Mouse (Mus musculus) brain, embryonic 14.5 days (tissue): ENCODE results near the gene Chst12. TPM values are rescaled to one million over a fixed set of nuclear protein-coding genes. Genes with fewer than 3 reads are reported as not detected.

Source experiments
- DNase-seq: peaks from one replicate; pipeline ENCODE4 v3.0.0-alpha.2; 2011; ENCODE audit warnings: low read depth
- CTCF ChIP-seq: fragments of 200-500 bp; IDR thresholded peaks from 2 replicates; pipeline ENCODE4 v1.5.1; 2012; ENCODE audit warnings: inconsistent platforms, mild to moderate bottlenecking, moderate library complexity, borderline replicate concordance; ENCODE audit not compliant: insufficient read depth, insufficient read length; ENCODE audit errors: extremely low read depth
- POLR2A ChIP-seq: fragments of 200-500 bp; IDR thresholded peaks from 2 replicates; pipeline ENCODE4 v1.6.1; 2012; ENCODE audit warnings: mild to moderate bottlenecking, inconsistent platforms, borderline replicate concordance; ENCODE audit not compliant: poor library complexity, insufficient read depth, insufficient read length, severe bottlenecking; ENCODE audit errors: extremely low read depth
- polyA plus RNA-seq: library from polyadenylated mRNA; depleted of rRNA; stranded (reverse); fragments of >200 nt; gene quantifications from 2 replicates; pipeline ENCODE4 v1.2.3, GENCODE M21; 2012; rRNA removed

Chst12 gene
- polyA plus RNA-seq, 1 experiment, result 15.7 TPM

GRCm38 (mm10) chr5:140568321-140568970, 63.1 kb downstream of the Chst12 start:
- peak; percentile 64 for DNase-seq
- TF ChIP-seq POLR2A (no peak), CTCF (peak; percentile 89)

GRCm38 (mm10) chr5:140569032-140569595, 63.8 kb downstream of the Chst12 start:
- peak; percentile 51 for DNase-seq
- TF ChIP-seq CTCF (no peak), POLR2A (no peak)

GRCm38 (mm10) chr5:140570223-140570870, 65.0 kb downstream of the Chst12 start:
- no peak for TF ChIP-seq POLR2A
- no peak for TF ChIP-seq CTCF
- no peak for DNase-seq

- TF ChIP-seq CTCF, result no peak
- no peak for TF ChIP-seq POLR2A
- no peak for DNase-seq
Observed at GRCm38 (mm10) chr5:140571201-140571600, 65.9 kb downstream of the Chst12 start.

GRCm38 (mm10) chr5:140571673-140572072, 66.3 kb downstream of the Chst12 start:
- peak; percentile 34 for DNase-seq
- no peak for TF ChIP-seq CTCF
- no peak for TF ChIP-seq POLR2A

GRCm38 (mm10) chr5:140572611-140573010, 67.3 kb downstream of the Chst12 start:
- no peak for DNase-seq
- no peak for TF ChIP-seq CTCF
- no peak for TF ChIP-seq POLR2A

Other genes starting within 250 kb of the Chst12 start
- 29.9 and 30.0 TPM in 2 replicates for gene Mad1l1, start 184.0 kb upstream of the Chst12 start, polyA plus RNA-seq
- 17.3 and 20.1 TPM in 2 replicates for gene Nudt1, start 183.9 kb upstream of the Chst12 start, polyA plus RNA-seq
- 14.4 and 15.4 TPM in 2 replicates for gene Mrm2, start 173.7 kb upstream of the Chst12 start, polyA plus RNA-seq
- 20.6 and 30.3 TPM in 2 replicates for gene Snx8, start 116.3 kb upstream of the Chst12 start, polyA plus RNA-seq
- 92.5 and 112 TPM in 2 replicates for gene Eif3b, start 86.2 kb upstream of the Chst12 start, polyA plus RNA-seq
- gene Gm4869, start 59.9 kb upstream of the Chst12 start, polyA plus RNA-seq, result 0.10 and 0.12 TPM in 2 replicates
- 0.26 and 0.32 TPM in 2 replicates for gene Grifin, start 59.5 kb downstream of the Chst12 start, polyA plus RNA-seq
- 55.8 and 73.4 TPM in 2 replicates for gene Lfng, start 101.8 kb downstream of the Chst12 start, polyA plus RNA-seq
- gene Ttyh3, start 143.5 kb downstream of the Chst12 start, polyA plus RNA-seq, result 164 and 280 TPM in 2 replicates
- gene Iqce, start 196.8 kb downstream of the Chst12 start, polyA plus RNA-seq, result 42.4 and 49.9 TPM in 2 replicates
- gene Brat1, start 199.5 kb downstream of the Chst12 start, polyA plus RNA-seq, result 28.6 and 34.3 TPM in 2 replicates
- gene Amz1, start 218.6 kb downstream of the Chst12 start, polyA plus RNA-seq, result 3.2 and 3.5 TPM in 2 replicates